Mouse (Mus musculus) liver, adult 2 months (tissue): ENCODE data around the gene Gab2.

Source experiments
- CTCF ChIP-seq: fragments of 200-500 bp; IDR thresholded peaks from 2 replicates; pipeline ENCODE4 v1.5.1; 2011; ENCODE audit warnings: low read depth, low read length, control low read depth
- POLR2A ChIP-seq: fragments of 200-500 bp; IDR thresholded peaks from 2 replicates; pipeline ENCODE4 v1.6.1; 2011; ENCODE audit warnings: low read length, control low read depth; ENCODE audit not compliant: insufficient read depth; ENCODE audit errors: extremely low read depth

DNA sequence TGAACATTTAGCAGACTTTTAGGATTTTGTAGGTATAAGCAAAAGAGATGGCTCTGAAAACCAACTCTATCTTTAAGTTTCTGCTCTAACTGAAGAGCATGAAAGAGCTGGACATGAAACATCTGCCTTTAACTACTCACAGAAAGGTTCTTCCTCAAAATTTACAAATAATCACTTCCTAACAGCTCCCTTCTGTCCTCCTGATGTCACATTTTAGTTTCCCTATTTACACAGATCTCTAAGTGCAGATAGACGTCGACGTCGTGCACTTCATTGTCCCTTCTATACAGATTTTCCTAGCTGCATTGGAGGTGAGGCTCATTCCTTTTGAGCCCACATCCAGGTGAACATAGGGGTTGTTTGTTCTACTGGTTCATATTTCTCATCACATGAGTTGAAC lies 90.3 kb downstream of the Gab2 start:
- TF ChIP-seq CTCF (no peak), POLR2A (no peak)
